Mouse (Mus musculus) myocyte (in vitro differentiated cells): ENCODE data around the gene Rpl13a.

Source experiments
- E2F4 ChIP-seq: IDR thresholded peaks from one replicate; pipeline ENCODE4 v1.6.1; 2011; ENCODE audit warnings: mild to moderate bottlenecking, control low read depth, moderate library complexity; ENCODE audit not compliant: insufficient read depth
- POLR2A ChIP-seq: IDR thresholded peaks from one replicate; pipeline ENCODE4 v1.6.1; 2011; ENCODE audit warnings: low read depth, mild to moderate bottlenecking, control low read depth, moderate library complexity; ENCODE audit not compliant: insufficient read length
- USF1 ChIP-seq: IDR thresholded peaks from one replicate; pipeline ENCODE4 v1.6.1; 2011; ENCODE audit warnings: low read depth, mild to moderate bottlenecking, control low read depth, moderate library complexity

- TF ChIP-seq USF1 (no peak), E2F4 (no peak), POLR2A (no peak)
These were observed 36.3 kb upstream of the Rpl13a start for GRCm38 (mm10) chr7:45164833-45165232.
